Mouse (Mus musculus) heart, embryonic 12.5 days (tissue): ENCODE results near the gene Creb3l4. TPM values are rescaled to one million over a fixed set of nuclear protein-coding genes. Genes with fewer than 3 reads are reported as not detected.

Experiments used
- ATAC-seq: fragments of 200-750 bp; cut with Nextera tagmentation; 2 replicates; pipeline ENCODE4 v1.8.0; 2017; ENCODE audit warnings: moderate TSS enrichment, moderate library complexity; ENCODE audit not compliant: insufficient number of reproducible peaks, low FRiP score
- H3K27ac ChIP-seq: fragments of 300-500 bp; sonication (generic); 2 replicates; pipeline ENCODE4 v1.5.1; 2016; ENCODE audit warnings: mild to moderate bottlenecking, moderate library complexity; ENCODE audit not compliant: poor library complexity, severe bottlenecking
- H3K27me3 ChIP-seq: fragments of 300-500 bp; sonication (generic); replicated peaks from 2 replicates; pipeline ENCODE4 v1.6.1; 2016; ENCODE audit warnings: mild to moderate bottlenecking, moderate library complexity
- H3K36me3 ChIP-seq: fragments of 300-500 bp; sonication (generic); 2 replicates; pipeline ENCODE4 v1.6.1; 2016; ENCODE audit warnings: mild to moderate bottlenecking, moderate library complexity
- H3K4me1 ChIP-seq: fragments of 300-500 bp; sonication (generic); replicated peaks from 2 replicates; pipeline ENCODE4 v1.6.1; 2016; ENCODE audit warnings: mild to moderate bottlenecking
- H3K4me2 ChIP-seq: fragments of 300-500 bp; sonication (generic); 2 replicates; pipeline ENCODE4 v1.6.1; 2016; ENCODE audit warnings: mild to moderate bottlenecking, moderate library complexity
- H3K4me3 ChIP-seq: fragments of 300-500 bp; sonication (generic); 2 replicates; pipeline ENCODE4 v1.5.1; 2016; ENCODE audit warnings: mild to moderate bottlenecking
- H3K9ac ChIP-seq: fragments of 300-500 bp; sonication (generic); 2 replicates; pipeline ENCODE4 v1.6.1; 2016; ENCODE audit warnings: mild to moderate bottlenecking, moderate library complexity
- H3K9me3 ChIP-seq: fragments of 300-500 bp; sonication (generic); replicated peaks from 2 replicates; pipeline ENCODE4 v1.6.1; 2016; ENCODE audit warnings: mild to moderate bottlenecking, moderate library complexity
- WGBS: fragments of 180-500 bp; shearing (Covaris S2); methylation state at CpG from one replicate; pipeline ENCODE4 v1.1.7; 2016; 5-methylcytosine and 5-hydroxymethylcytosine counted together
- polyA plus RNA-seq: library from polyadenylated mRNA; unstranded; fragments of >200 nt; fragmentation: Nextera tagmentation; extraction: Ambion mirVana; gene quantifications from 2 replicates; pipeline ENCODE4 v1.2.1, GENCODE M21; 2016

Creb3l4 gene
- polyA plus RNA-seq, 1 experiment from 2014 or later, result 2.3 TPM

DNA sequence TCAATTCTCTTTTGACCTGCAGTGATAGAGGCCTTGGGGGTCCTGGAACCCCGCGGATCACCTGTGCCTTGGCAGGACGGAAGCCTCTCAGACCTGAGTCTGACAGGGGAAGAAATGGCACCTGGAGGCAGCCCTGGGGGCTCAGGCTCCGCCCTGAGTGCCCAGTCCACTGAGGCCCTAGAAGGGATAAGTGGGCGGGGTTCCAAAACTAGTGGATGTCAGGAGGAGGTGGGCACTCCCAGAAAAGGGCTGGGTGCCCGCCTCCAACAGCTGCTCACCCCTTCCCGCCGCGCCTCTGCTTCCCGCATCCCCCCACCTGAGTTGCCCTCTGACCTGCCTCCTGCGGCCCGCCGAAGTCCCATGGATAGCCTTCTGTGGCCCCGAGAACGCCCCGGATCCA, 33.5 kb upstream of the Creb3l4 start:
- Histone ChIP-seq H3K4me2 (no peak overlapping the region), H3K9me3 (no peaks in the 10 kb centered on the region), H3K4me3 (no peak overlapping the region), H3K9ac (no peak overlapping the region), H3K27ac (no peak overlapping the region), H3K36me3 (peaks cover 90% of the 10 kb centered on the region), H3K27me3 (no peaks in the 10 kb centered on the region), H3K4me1 (peaks cover 9% of the 10 kb centered on the region)
- ATAC-seq, result no peak
- 41% methylated on average over 16 of the region's 16 CpGs for WGBS

DNA sequence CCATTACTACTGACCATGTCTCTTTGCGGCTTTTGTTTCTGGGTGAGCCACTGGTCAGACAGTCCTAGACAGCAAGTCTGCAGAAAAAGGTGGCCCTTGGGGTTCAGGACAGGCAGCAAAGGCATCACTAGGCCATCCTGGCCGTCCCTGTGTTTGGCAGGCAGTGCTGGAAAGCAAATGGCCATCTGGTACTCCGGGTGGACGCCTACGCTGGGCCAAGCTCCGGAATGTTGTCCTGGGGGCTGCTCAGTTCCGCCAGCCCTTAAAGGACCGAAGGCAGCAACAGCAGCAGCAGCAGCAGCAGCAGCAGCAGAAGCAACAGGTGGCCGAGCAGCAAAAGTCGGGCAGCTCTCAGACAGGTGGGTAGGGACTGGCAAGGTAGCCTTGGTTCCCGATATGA, 32.0 kb upstream of the Creb3l4 start:
- H3K9me3 ChIP-seq, result no peaks in the 10 kb centered on the region
- ATAC-seq, result no peak
- H3K27me3 ChIP-seq, result no peaks in the 10 kb centered on the region
- peaks cover 9% of the 10 kb centered on the region for H3K4me1 ChIP-seq
- no peak overlapping the region for H3K9ac ChIP-seq
- 88% methylated on average over 11 of the region's 11 CpGs for WGBS
- H3K36me3 ChIP-seq, result peaks cover 94% of the 10 kb centered on the region
- H3K27ac ChIP-seq, result no peak overlapping the region
- H3K4me3 ChIP-seq, result no peak overlapping the region
- H3K4me2 ChIP-seq, result no peak overlapping the region

DNA sequence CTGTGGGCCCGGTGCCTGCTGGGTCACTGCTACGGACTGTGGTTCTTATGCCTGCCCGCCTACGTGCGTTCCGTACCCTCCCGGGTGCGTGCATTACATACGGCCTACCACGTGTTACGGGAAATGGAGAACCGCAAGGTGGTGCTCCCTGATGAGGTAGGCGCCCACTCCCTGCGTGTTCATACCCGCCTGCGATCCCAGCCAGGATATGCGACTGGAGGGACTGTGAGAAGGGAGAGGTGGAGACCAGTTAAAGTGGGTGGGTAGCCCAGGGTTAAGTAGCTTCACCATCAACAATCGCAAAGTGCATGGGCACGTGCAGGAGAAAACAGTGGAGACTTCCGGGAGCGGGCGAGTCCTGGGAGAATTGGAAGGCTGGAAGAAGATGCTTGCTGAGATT, 30.5 kb upstream of the Creb3l4 start:
- H3K9ac ChIP-seq, result no peak overlapping the region
- no peak overlapping the region for H3K4me2 ChIP-seq
- H3K4me1 ChIP-seq, result peaks cover 9% of the 10 kb centered on the region
- H3K27me3 ChIP-seq, result no peaks in the 10 kb centered on the region
- 91% methylated on average over 22 of the region's 22 CpGs for WGBS
- no peaks in the 10 kb centered on the region for H3K9me3 ChIP-seq
- H3K36me3 ChIP-seq, result peaks cover 90% of the 10 kb centered on the region
- no peak overlapping the region for H3K27ac ChIP-seq
- H3K4me3 ChIP-seq, result no peak overlapping the region
- ATAC-seq, result no peak

DNA sequence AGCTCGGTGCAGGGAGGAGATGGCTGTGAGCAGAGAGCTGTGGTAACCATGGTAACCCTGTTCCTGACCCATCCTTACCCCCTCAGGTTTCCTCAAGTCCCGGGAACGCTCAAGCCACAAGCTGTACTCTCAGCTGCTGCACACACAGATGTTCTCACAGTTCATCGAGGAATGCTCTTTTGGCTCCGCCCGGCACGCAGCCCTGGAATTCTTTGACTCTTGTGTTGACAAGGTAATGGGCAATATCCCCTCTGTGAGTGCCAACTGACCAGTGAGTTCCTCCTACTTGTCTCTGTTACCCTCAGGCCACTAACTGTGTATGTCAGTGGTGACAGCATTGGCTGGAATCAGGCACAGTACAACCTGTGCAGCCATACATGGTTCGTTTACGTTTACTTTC, 28.9 kb upstream of the Creb3l4 start:
- WGBS, result 67% methylated on average over 9 of the region's 9 CpGs

DNA sequence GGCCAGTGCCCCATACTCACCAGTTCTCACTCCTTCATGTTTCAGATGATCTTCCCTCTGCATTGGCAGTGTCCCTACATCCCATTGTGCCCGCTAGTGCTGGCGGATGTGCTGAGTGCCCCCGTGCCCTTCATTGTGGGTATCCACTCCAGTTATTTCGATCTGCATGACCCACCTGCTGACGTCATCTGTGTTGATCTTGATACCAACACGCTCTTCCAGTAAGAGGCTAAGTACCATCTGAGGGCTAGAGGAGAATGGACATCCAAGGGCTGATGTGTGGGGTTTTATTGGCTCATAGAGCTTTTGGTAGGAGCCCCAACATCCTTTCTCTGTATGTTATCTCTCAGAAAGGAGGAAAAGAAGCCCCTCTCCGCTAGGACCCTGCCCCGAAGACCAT, 27.5 kb upstream of the Creb3l4 start:
- no peak overlapping the region for H3K4me3 ChIP-seq
- H3K27ac ChIP-seq, result no peak overlapping the region
- peaks cover 13% of the 10 kb centered on the region for H3K4me1 ChIP-seq
- WGBS, result 87% methylated on average over 8 of the region's 8 CpGs
- no peak overlapping the region for H3K9ac ChIP-seq
- H3K27me3 ChIP-seq, result no peaks in the 10 kb centered on the region
- no peak overlapping the region for H3K4me2 ChIP-seq
- no peak for ATAC-seq
- peaks cover 63% of the 10 kb centered on the region for H3K36me3 ChIP-seq
- H3K9me3 ChIP-seq, result no peaks in the 10 kb centered on the region

More for the DNA sequence above, 28.9 kb upstream of the Creb3l4 start:
- Histone ChIP-seq H3K9me3 (no peaks in the 10 kb centered on the region), H3K27me3 (no peaks in the 10 kb centered on the region), H3K4me3 (no peak overlapping the region), H3K9ac (no peak overlapping the region), H3K36me3 (peaks cover 77% of the 10 kb centered on the region), H3K4me1 (peaks cover 8% of the 10 kb centered on the region), H3K27ac (no peak overlapping the region), H3K4me2 (no peak overlapping the region)
- ATAC-seq, result no peak

DNA sequence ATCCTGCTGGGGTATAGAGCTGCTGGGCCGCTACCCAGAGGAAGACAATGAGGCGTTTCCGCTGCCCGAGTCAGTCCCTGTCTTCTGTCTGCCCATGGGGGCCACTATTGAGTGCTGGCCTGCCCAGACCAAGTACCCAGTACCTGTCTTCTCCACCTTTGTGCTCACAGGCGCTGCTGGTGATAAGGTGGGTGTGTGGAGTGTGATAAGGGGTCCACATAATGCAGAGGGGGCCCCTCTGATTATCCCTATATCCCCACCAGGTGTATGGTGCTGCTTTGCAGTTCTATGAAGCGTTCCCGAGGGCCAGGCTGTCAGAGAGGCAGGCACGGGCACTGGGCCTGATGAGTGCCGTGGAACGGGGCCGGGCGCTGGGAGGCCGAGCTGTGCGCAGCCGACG, 25.7 kb upstream of the Creb3l4 start:
- Histone ChIP-seq H3K27ac (no peak overlapping the region), H3K36me3 (peaks cover 49% of the 10 kb centered on the region), H3K4me3 (no peak overlapping the region), H3K9me3 (no peaks in the 10 kb centered on the region), H3K9ac (no peak overlapping the region), H3K4me2 (no peak overlapping the region), H3K4me1 (peaks cover 20% of the 10 kb centered on the region), H3K27me3 (no peaks in the 10 kb centered on the region)
- no peak for ATAC-seq
- 87% methylated on average over 16 of the region's 16 CpGs for WGBS

DNA sequence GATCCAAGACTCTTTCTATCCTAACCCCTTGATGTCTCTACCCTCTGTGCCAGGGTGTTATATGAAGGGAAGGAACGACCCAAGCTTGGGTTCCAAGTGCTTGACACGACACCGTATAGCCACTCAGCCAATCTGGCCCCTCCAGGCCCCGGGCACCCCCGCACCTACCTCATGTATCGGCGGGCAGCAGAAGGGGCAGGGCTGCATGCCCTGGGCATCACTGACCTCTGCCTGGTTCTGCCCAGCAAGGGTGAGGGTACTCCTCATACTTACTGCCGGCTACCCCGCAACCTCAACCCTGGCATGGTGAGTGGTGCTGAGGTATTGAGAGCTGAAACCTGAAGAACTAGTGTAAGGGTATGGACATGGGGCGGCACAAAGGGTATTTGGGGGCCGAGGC, 24.9 kb upstream of the Creb3l4 start:
- Histone ChIP-seq H3K4me3 (no peak overlapping the region), H3K27me3 (no peaks in the 10 kb centered on the region), H3K36me3 (peaks cover 48% of the 10 kb centered on the region), H3K4me1 (peaks cover 20% of the 10 kb centered on the region), H3K9ac (no peak overlapping the region), H3K27ac (no peak overlapping the region), H3K4me2 (no peak overlapping the region), H3K9me3 (no peaks in the 10 kb centered on the region)
- 90% methylated on average over 11 of the region's 11 CpGs for WGBS
- no peak for ATAC-seq

DNA sequence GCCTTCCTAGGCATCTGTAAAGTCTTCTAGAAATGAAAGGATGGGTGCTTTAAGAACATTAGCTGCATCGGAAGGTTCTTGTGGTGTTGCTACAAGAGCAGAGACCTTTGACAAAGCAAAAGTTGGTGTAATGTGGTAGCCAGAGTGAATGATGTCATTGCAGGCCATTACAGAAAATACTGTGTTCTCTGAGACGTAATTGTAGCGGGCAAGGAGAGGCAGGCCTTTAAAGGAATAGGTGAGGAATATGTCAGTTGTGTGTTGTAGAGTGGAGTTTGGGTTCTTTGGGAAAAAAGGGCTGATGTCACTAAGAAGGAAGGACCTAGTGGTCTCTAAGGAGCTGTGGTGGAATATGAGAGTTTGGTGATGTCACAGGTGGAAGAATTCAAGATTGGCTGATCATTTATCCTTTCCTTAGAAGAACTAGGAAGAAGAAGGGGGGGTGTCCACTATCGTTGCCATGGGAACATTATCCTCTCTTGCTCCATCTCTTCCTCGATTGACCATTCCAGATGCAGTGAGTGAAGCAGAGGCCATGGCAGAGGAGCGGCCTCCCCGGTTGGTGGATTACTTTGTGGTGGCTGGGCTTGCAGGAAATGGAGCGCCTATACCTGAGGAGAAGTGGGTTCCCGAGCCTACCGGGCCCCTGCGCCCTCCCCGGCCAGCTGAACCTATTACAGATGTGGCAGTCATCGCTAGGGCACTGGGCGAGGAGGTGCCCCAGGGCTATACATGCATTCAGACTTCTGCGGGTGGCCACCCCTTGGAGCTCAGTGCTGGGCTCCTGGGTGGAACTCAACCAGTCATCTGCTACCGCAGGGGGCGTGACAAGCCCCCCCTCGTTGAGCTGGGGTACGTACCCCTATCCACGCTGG, 23.8 kb upstream of the Creb3l4 start:
- WGBS, result 92% methylated on average over 20 of the region's 20 CpGs
- H3K9me3 ChIP-seq, result no peaks in the 10 kb centered on the region
- no peak for ATAC-seq
- H3K36me3 ChIP-seq, result peaks cover 48% of the 10 kb centered on the region
- no peak overlapping the region for H3K4me3 ChIP-seq
- H3K4me2 ChIP-seq, result peak overlapping the region; percentile 78
- no peak overlapping the region for H3K9ac ChIP-seq
- H3K27ac ChIP-seq, result peak overlapping the region; percentile 98
- no peaks in the 10 kb centered on the region for H3K27me3 ChIP-seq
- H3K4me1 ChIP-seq, result peaks cover 20% of the 10 kb centered on the region

DNA sequence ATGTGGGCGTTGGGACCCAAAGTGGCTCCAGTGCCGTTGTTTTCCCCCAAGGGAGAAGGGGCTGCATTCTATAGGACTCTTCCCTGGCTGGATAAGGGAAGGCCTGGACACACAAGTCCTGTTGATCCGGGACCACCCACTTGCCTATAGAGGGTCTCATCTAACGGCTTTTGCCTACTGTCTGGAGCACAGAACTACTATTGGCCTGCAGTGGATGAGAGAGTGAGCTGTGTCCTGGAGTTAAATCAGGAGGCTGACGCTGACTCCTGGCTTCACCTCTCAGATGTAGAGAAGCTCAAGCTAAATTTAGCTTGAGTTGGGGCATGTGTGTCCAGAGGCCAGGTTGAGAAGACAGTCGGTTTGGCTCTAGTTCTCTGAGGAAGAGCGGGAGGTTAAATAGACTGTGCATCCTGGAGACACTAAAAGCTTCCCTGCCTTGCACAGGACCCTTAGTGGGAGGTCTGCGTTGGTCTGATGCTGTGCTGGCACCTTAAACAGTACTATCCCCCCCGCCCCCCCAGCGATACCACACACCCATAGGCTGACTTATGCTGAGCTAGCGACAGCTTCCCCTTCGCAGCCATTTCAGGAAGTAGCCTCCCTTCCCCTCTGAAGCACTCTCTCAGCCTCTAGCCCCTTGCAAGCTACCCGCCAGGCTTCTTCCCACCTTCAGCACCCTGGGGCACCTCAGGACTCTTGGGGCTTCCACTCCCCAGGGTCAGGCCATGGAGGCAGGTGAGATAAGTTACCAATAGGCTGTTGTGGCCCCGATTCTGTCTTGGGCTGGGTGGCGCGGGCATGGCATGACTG, 22.8 kb upstream of the Creb3l4 start:
- Histone ChIP-seq H3K9me3 (no peaks in the 10 kb centered on the region), H3K27ac (peak overlapping the region; percentile 98), H3K9ac (peak overlapping the region; percentile 95), H3K27me3 (no peaks in the 10 kb centered on the region), H3K36me3 (peaks cover 49% of the 10 kb centered on the region), H3K4me2 (peak overlapping the region; percentile 78), H3K4me3 (peak overlapping the region; percentile 90), H3K4me1 (peaks cover 20% of the 10 kb centered on the region)
- peak; percentile 19 for ATAC-seq
- WGBS, result 12% methylated on average over 16 of the region's 16 CpGs

DNA sequence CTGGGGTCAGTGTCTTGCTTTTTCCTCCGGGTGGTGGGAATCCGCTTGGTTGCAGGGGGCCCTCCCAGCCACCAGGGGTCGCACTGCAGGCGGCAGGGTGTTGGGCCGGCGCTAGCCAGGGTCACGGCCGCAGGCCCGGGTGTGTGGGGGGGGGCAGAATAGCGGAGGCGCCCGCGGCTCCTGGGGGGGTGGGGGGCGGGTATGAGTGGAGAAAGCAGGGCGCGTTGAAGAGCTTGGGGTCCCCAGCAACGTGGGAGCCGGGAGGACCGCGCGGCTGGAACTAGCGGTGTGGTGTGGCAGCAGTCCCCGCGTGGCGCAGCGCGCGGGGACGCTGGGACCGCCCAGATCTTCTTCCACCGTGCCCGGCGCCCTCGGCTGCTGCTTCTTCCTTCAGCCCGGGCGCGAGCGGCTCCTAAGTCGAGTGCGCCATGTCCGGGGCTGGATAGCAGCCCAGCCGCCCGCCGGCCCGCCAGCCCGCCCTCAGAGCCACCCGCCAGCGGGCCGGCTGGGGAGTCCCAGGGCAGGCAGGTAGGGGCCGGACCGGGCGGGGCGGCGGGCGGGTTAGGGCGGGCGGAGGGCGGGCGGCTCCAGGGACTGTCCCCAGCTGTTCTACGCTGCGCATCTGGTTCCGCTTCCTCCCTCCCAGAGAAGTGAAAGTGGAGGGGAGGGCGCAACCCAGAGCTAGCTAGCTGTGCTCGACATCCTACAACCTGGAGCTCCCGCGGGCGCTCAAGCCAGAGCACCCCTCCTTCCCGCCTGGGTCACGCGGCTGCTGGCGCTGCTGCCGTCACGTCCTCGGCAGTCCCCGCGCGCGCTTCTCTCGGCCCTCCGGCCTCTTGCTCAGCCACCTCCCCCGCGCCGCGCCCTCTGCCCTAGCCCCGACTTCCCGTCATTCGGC, 22.0 kb upstream of the Creb3l4 start, which contains the start of gene Dennd4b:
Gene Dennd4b, plus strand, starts transcription at position 152 of the 898 bp plus-strand sequence.
- no peaks in the 10 kb centered on the region for H3K27me3 ChIP-seq
- H3K4me3 ChIP-seq, result peak within 1 kb of the TSS; percentile 90
- WGBS, result under 1% methylated on average over 82 of the region's 87 CpGs
- H3K4me1 ChIP-seq, result peaks cover 20% of the 10 kb centered on the region
- peak within 1 kb of the TSS; percentile 78 for H3K4me2 ChIP-seq
- H3K9me3 ChIP-seq, result no peaks in the 10 kb centered on the region
- peak within 1 kb of the TSS; percentile 95 for H3K9ac ChIP-seq
- ATAC-seq, result peak; percentile 89
- H3K27ac ChIP-seq, result peak within 1 kb of the TSS; percentile 98
- H3K36me3 ChIP-seq, result peaks cover 49% of the 10 kb centered on the region
